Mouse (Mus musculus) brain, embryonic 14.5 days (tissue): ENCODE results near the gene Atg4b.

Source experiments
- CTCF ChIP-seq: fragments of 200-500 bp; IDR thresholded peaks from 2 replicates; pipeline ENCODE4 v1.5.1; 2012; ENCODE audit warnings: inconsistent platforms, mild to moderate bottlenecking, moderate library complexity, borderline replicate concordance; ENCODE audit not compliant: insufficient read depth, insufficient read length; ENCODE audit errors: extremely low read depth
- POLR2A ChIP-seq: fragments of 200-500 bp; IDR thresholded peaks from 2 replicates; pipeline ENCODE4 v1.6.1; 2012; ENCODE audit warnings: mild to moderate bottlenecking, inconsistent platforms, borderline replicate concordance; ENCODE audit not compliant: poor library complexity, insufficient read depth, insufficient read length, severe bottlenecking; ENCODE audit errors: extremely low read depth

- TF ChIP-seq POLR2A: no peak
- TF ChIP-seq CTCF: no peak
These were observed 2.7 kb downstream of the Atg4b start for GRCm38 (mm10) chr1:93753911-93754572.
